Mouse (Mus musculus) C2C12 (cell line): ENCODE results near the gene Neu3.

Source experiments
- CTCF ChIP-seq: IDR thresholded peaks from one replicate; pipeline ENCODE4 v1.5.1; 2011; ENCODE audit not compliant: control insufficient read depth, insufficient read depth, insufficient read length
- MAX ChIP-seq: IDR thresholded peaks from one replicate; pipeline ENCODE4 v1.6.1; 2011; ENCODE audit warnings: mild to moderate bottlenecking, control low read depth

- TF ChIP-seq CTCF (no peak), MAX (no peak)
Observed at GRCm38 (mm10) chr7:99865219-99865618, 37.0 kb upstream of the Neu3 start.
